In the genomic region with DNA sequence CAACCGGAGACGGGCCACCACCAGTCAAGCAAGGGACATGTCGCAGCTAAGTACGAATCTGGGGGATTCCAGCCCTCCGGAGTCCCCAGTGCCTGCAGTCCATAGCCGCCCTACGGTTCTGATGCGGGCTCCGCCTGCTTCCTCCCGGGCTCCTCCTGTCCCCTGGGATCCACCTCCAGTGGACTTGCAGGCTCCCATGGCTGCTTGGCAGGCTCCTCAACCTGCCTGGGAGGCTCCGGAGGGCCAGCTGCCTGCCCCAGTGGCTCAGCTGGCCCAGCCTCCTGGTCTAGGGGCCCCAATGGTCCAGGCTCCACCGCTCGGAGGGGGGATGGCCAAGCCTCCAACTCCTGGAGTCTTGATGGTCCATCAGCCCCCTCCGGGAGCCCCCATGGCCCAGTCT, we compare ENCODE assay signal across 7 mouse cellular contexts. TPM values are rescaled to one million over a fixed set of nuclear protein-coding genes. Genes with fewer than 3 reads are reported as not detected.
DNase-seq lines count a peak whose midpoint lies in the region; ATAC-seq lines count a peak whose summit lies in the region.

No protein-coding gene starts in this region.

- WGBS in lung, embryonic 15.5 days: 24% methylated on average over 13 of the region's 14 CpGs
- 33% methylated on average over 14 of the region's 14 CpGs for WGBS in forebrain, embryonic 13.5 days
- 25% methylated on average over 14 of the region's 14 CpGs for WGBS in limb, embryonic 10.5 days
- 22% methylated on average over 11 of the region's 14 CpGs for WGBS in stomach, embryonic 14.5 days

- H3K4me1 ChIP-seq in lung, embryonic 15.5 days: no peaks in the 10 kb centered on the region
- 0 out of 2 replicates have a peak, but pooled peaks cover 10% of the 10 kb centered on the region for H3K4me1 ChIP-seq in forebrain, embryonic 13.5 days
- peaks cover 4% of the 10 kb centered on the region for H3K4me1 ChIP-seq in limb, embryonic 10.5 days
- no peaks in the 10 kb centered on the region for H3K4me1 ChIP-seq in stomach, embryonic 14.5 days (ENCODE audit: control insufficient read depth, insufficient read depth, low read length)

- H3K9ac ChIP-seq in lung, embryonic 15.5 days: peak overlapping the region; percentile 31
- peak overlapping the region; percentile 72 for H3K9ac ChIP-seq in forebrain, embryonic 13.5 days
- H3K9ac ChIP-seq in stomach, embryonic 14.5 days (replicated peaks; ENCODE audit: low read depth, low read length): no peak overlapping the region; the same call in 1 of the 2 replicates

- H3K27me3 ChIP-seq in lung, embryonic 15.5 days: no peaks in the 10 kb centered on the region
- H3K27me3 ChIP-seq in forebrain, embryonic 13.5 days: no peaks in the 10 kb centered on the region
- H3K27me3 ChIP-seq in limb, embryonic 10.5 days (ENCODE audit: low read depth, poor library complexity, severe bottlenecking): no peaks in the 10 kb centered on the region
- H3K27me3 ChIP-seq in stomach, embryonic 14.5 days (ENCODE audit: control insufficient read depth, insufficient read depth, low read length): no peaks in the 10 kb centered on the region

- peak overlapping the region; percentile 75 for H3K4me2 ChIP-seq in lung, embryonic 15.5 days
- H3K4me2 ChIP-seq in forebrain, embryonic 13.5 days: peak overlapping the region; percentile 69
- H3K4me2 ChIP-seq in stomach, embryonic 14.5 days (replicated peaks; ENCODE audit: low read depth, low read length): peak overlapping the region; percentile 35

- peak; percentile 50 for ATAC-seq in lung, embryonic 15.5 days (ENCODE audit: borderline replicate concordance, extremely low read depth, low FRiP score, low TSS enrichment)
- peak; percentile 52 for ATAC-seq in forebrain, embryonic 13.5 days
- peak; percentile 57 for ATAC-seq in stomach, embryonic 14.5 days (ENCODE audit: insufficient number of reproducible peaks, insufficient read depth, low FRiP score, low read depth)
- ATAC-seq in monocyte, adult 5-6 weeks (replicated peaks; ENCODE audit: insufficient number of reproducible peaks, low FRiP score, low TSS enrichment, poor library complexity, severe bottlenecking): no peak

- no peak for DNase-seq in lung, postnatal 10 days
- no peak for DNase-seq in limb, embryonic 10.5 days (ENCODE audit: low spot score)
- no peak for DNase-seq in cerebellum, adult 11 months

- H3K9me3 ChIP-seq in lung, embryonic 15.5 days: no peaks in the 10 kb centered on the region
- peaks cover 39% of the 10 kb centered on the region for H3K9me3 ChIP-seq in forebrain, embryonic 13.5 days (replicated peaks)
- H3K9me3 ChIP-seq in limb, embryonic 10.5 days (replicated peaks): peaks cover 11% of the 10 kb centered on the region; the same call in 1 of the 2 replicates
- H3K9me3 ChIP-seq in stomach, embryonic 14.5 days (ENCODE audit: control insufficient read depth, low read depth, low read length): no peaks in the 10 kb centered on the region; the same call in 1 of the 2 replicates

- H3K27ac ChIP-seq in lung, embryonic 15.5 days: no peak overlapping the region
- H3K27ac ChIP-seq in forebrain, embryonic 13.5 days: peak overlapping the region; percentile 79
- H3K27ac ChIP-seq in limb, embryonic 10.5 days: peak overlapping the region; percentile 70
- H3K27ac ChIP-seq in stomach, embryonic 14.5 days (ENCODE audit: low read length): no peak overlapping the region

- H3K36me3 ChIP-seq in lung, embryonic 15.5 days: no peaks in the 10 kb centered on the region
- peaks cover 9% of the 10 kb centered on the region; the same call in 1 of the 2 replicates for H3K36me3 ChIP-seq in forebrain, embryonic 13.5 days (ENCODE audit: poor library complexity, severe bottlenecking)
- no peaks in the 10 kb centered on the region for H3K36me3 ChIP-seq in limb, embryonic 10.5 days
- H3K36me3 ChIP-seq in stomach, embryonic 14.5 days (ENCODE audit: control insufficient read depth, insufficient read depth, low read length): no peaks in the 10 kb centered on the region

- peak overlapping the region; percentile 44 for H3K4me3 ChIP-seq in lung, embryonic 15.5 days
- peak overlapping the region; percentile 55 for H3K4me3 ChIP-seq in forebrain, embryonic 13.5 days
- peak overlapping the region; percentile 58 for H3K4me3 ChIP-seq in limb, embryonic 10.5 days
- peak overlapping the region; percentile 36 for H3K4me3 ChIP-seq in stomach, embryonic 14.5 days (ENCODE audit: low read depth, low read length)

RNA-seq across cellular contexts. Expression of a gene that starts 0.5 kb away (rescaled TPM):
- 0.89 and 1.4 TPM in 2 replicates for polyA plus RNA-seq in lung, embryonic 15.5 days (2015; fragmentation: Nextera tagmentation; extraction: Ambion mirVana)
- 16.6 and 22.1 TPM in 2 replicates for polyA plus RNA-seq in forebrain, embryonic 13.5 days (2015; fragmentation: Nextera tagmentation; extraction: Ambion mirVana)
- 4.2 and 4.3 TPM in 2 replicates for polyA plus RNA-seq in limb, embryonic 10.5 days (2016; fragmentation: Nextera tagmentation; extraction: Ambion mirVana)
- polyA plus RNA-seq in stomach, embryonic 14.5 days (2014; fragmentation: Nextera tagmentation; extraction: Ambion mirVana): 1.9 and 2.6 TPM in 2 replicates
- not detected in 3 replicates for total RNA-seq in monocyte, adult 5-6 weeks (2017)

RNA-seq across cellular contexts. Expression of a gene that starts 30.9 kb away (rescaled TPM):
- polyA plus RNA-seq in lung, embryonic 15.5 days (2015; fragmentation: Nextera tagmentation; extraction: Ambion mirVana): 74.2 and 76.6 TPM in 2 replicates
- polyA plus RNA-seq in forebrain, embryonic 13.5 days (2015; fragmentation: Nextera tagmentation; extraction: Ambion mirVana): 381 and 439 TPM in 2 replicates
- 75.0 and 87.0 TPM in 2 replicates for polyA plus RNA-seq in limb, embryonic 10.5 days (2016; fragmentation: Nextera tagmentation; extraction: Ambion mirVana)
- 98.1 and 101 TPM in 2 replicates for polyA plus RNA-seq in stomach, embryonic 14.5 days (2014; fragmentation: Nextera tagmentation; extraction: Ambion mirVana)
- total RNA-seq in monocyte, adult 5-6 weeks (2017): not detected in 3 replicates

RNA-seq across cellular contexts. Expression of a gene that starts 42.6 kb away (rescaled TPM):
- 5.0 and 5.1 TPM in 2 replicates for polyA plus RNA-seq in lung, embryonic 15.5 days (2015; fragmentation: Nextera tagmentation; extraction: Ambion mirVana)
- polyA plus RNA-seq in forebrain, embryonic 13.5 days (2015; fragmentation: Nextera tagmentation; extraction: Ambion mirVana): 21.7 and 25.0 TPM in 2 replicates
- 6.9 and 9.1 TPM in 2 replicates for polyA plus RNA-seq in limb, embryonic 10.5 days (2016; fragmentation: Nextera tagmentation; extraction: Ambion mirVana)
- 6.2 and 8.6 TPM in 2 replicates for polyA plus RNA-seq in stomach, embryonic 14.5 days (2014; fragmentation: Nextera tagmentation; extraction: Ambion mirVana)
- 0.39 TPM in 1 of 3 replicates, not detected in the others for total RNA-seq in monocyte, adult 5-6 weeks (2017)

Comparison
In these comparisons a context has a peak if more than half of its experiments do, and no peak if none do; other contexts are left out.
1. H3K27ac ChIP-seq: peak in forebrain, embryonic 13.5 days (single experiment) and limb, embryonic 10.5 days (single experiment); none in lung, embryonic 15.5 days (single experiment) and stomach, embryonic 14.5 days (single experiment).
2. Peak in every context shown above with its lines, with median percentiles within 50 percentile points of each other: H3K4me2 ChIP-seq and H3K4me3 ChIP-seq.